Mouse (Mus musculus): ENCODE data around the gene Fam172a. TPM values are rescaled to one million over a fixed set of nuclear protein-coding genes. Genes with fewer than 3 reads are reported as not detected.

Fam172a gene
- polyA plus RNA-seq, 1 experiment from 2014 or later: 11.6 TPM

GRCm38 (mm10) chr13:78181071-78181929 is 479.5 kb downstream of the Fam172a start:
- 0 out of 2 replicates have a peak overlapping the region, but pooled peaks have one; percentile 4 for H3K4me3 ChIP-seq (replicated peaks)
- no peaks in the 10 kb centered on the region for H3K9me3 ChIP-seq (replicated peaks)
- DNase-seq (no peak), ATAC-seq (ENCODE audit: low read depth) (no peak)
- peaks cover 97% of the 10 kb centered on the region for H3K27me3 ChIP-seq
- no peak overlapping the region for H3K27ac ChIP-seq
- H3K4me2 ChIP-seq: peak overlapping the region; percentile 30
- H3K36me3 ChIP-seq: no peaks in the 10 kb centered on the region
- no peak overlapping the region for H3K9ac ChIP-seq
- WGBS (ENCODE audit: insufficient replicate concordance): 2% methylated on average over 44 of the region's 44 CpGs
- no peaks in the 10 kb centered on the region; the same call in 1 of the 2 replicates for H3K4me1 ChIP-seq (replicated peaks)

DNA sequence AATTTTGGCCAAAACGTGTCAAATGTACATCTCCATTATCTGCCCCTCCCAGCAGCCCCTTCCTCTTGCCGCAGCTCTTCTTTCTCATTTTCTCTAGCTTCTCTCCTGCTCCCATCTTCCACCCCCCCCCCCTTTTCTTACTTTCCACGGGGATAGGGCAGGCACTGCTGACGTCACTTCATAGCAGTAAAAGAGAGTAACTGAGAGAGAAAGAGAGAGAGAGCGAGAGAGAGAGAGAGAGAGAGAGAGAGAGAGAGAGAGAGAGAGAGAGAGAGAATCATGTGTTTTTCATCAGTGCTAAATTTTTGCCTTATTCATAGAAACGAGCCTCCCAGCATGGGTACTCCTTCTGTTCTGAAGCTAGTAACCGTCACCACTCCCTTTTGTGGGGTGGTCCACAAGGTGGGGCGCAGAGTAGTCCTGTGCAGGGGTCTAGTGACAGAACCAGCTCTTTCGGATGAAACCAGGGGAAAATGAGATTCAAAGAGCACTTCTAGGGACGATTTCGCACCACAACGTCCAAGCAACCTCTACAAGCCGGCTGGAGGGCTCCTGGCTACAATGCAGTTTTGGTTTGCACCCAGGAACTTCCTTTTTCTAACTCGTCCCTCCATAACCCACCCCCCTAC is 480.2 kb downstream of the Fam172a start:
- Histone ChIP-seq H3K9me3 (replicated peaks) (no peaks in the 10 kb centered on the region), H3K27me3 (peaks cover 97% of the 10 kb centered on the region), H3K4me2 (no peak overlapping the region), H3K36me3 (no peaks in the 10 kb centered on the region), H3K4me1 (replicated peaks) (no peaks in the 10 kb centered on the region; the same call in 1 of the 2 replicates), H3K9ac (no peak overlapping the region), H3K27ac (no peak overlapping the region), H3K4me3 (replicated peaks) (no peak overlapping the region)
- ATAC-seq (ENCODE audit: low read depth) (no peak), DNase-seq (no peak)
- 3% methylated on average over 13 of the region's 14 CpGs for WGBS (ENCODE audit: insufficient replicate concordance)

- Histone ChIP-seq H3K9ac (no peak overlapping the region), H3K9me3 (replicated peaks) (no peaks in the 10 kb centered on the region), H3K4me3 (replicated peaks) (no peak overlapping the region), H3K27ac (no peak overlapping the region), H3K4me2 (no peak overlapping the region), H3K36me3 (no peaks in the 10 kb centered on the region), H3K27me3 (peaks cover 100% of the 10 kb centered on the region), H3K4me1 (replicated peaks) (no peaks in the 10 kb centered on the region; the same call in 1 of the 2 replicates)
- WGBS (ENCODE audit: insufficient replicate concordance): 11% methylated on average over 5 of the region's 5 CpGs
- DNase-seq: no peak
- no peak for ATAC-seq (ENCODE audit: low read depth)
Observed at GRCm38 (mm10) chr13:78183004-78183403, 481.2 kb downstream of the Fam172a start.

DNA sequence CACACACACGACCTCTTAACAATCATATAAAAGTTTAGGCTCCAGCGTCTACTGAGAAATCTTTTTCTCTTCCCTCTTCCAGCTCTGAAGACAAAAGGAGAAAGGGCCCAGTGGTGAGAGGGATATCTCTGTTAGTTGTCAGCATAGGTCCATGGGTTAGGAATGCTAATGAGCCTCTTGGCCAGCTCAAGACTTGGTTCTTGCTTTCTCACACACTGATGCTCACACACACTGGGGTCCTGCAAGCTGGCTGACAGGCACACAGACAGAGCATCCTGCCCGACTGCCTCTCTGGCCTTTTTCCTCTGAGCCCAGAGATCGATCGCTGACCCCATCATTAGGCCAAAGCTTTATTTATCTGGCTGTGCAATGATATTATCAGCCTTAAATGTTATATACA is 482.2 kb downstream of the Fam172a start:
- H3K27ac ChIP-seq: no peak overlapping the region

GRCm38 (mm10) chr13:78184786-78185466 is 483.1 kb downstream of the Fam172a start:
- Histone ChIP-seq H3K27me3 (peaks cover 96% of the 10 kb centered on the region), H3K27ac (no peak overlapping the region), H3K9me3 (replicated peaks) (no peaks in the 10 kb centered on the region), H3K4me2 (no peak overlapping the region), H3K4me3 (replicated peaks) (no peak overlapping the region), H3K36me3 (no peaks in the 10 kb centered on the region), H3K9ac (no peak overlapping the region), H3K4me1 (replicated peaks) (no peaks in the 10 kb centered on the region; the same call in 1 of the 2 replicates)
- no peak for ATAC-seq (ENCODE audit: low read depth)
- DNase-seq: no peak
- 8% methylated on average over 14 of the region's 14 CpGs for WGBS (ENCODE audit: insufficient replicate concordance)

More for the DNA sequence above, 482.2 kb downstream of the Fam172a start:
- H3K4me2 ChIP-seq: no peak overlapping the region
- ATAC-seq (ENCODE audit: low read depth) (no peak), DNase-seq (no peak)
- H3K9me3 ChIP-seq (replicated peaks): no peaks in the 10 kb centered on the region
- no peaks in the 10 kb centered on the region; the same call in 1 of the 2 replicates for H3K4me1 ChIP-seq (replicated peaks)
- 7% methylated on average over 5 of the region's 5 CpGs for WGBS (ENCODE audit: insufficient replicate concordance)
- H3K9ac ChIP-seq: no peak overlapping the region
- H3K27me3 ChIP-seq: peaks cover 98% of the 10 kb centered on the region
- H3K36me3 ChIP-seq: no peaks in the 10 kb centered on the region
- H3K4me3 ChIP-seq (replicated peaks): no peak overlapping the region

GRCm38 (mm10) chr13:78186340-78186946 is 484.6 kb downstream of the Fam172a start:
- WGBS (ENCODE audit: insufficient replicate concordance): 9% methylated on average over 12 of the region's 12 CpGs
- no peak for ATAC-seq (ENCODE audit: low read depth)

GRCm38 (mm10) chr13:78187833-78188232 is 486.0 kb downstream of the Fam172a start:
- Histone ChIP-seq H3K27me3 (peaks cover 95% of the 10 kb centered on the region), H3K27ac (no peak overlapping the region), H3K9ac (no peak overlapping the region), H3K4me3 (replicated peaks) (no peak overlapping the region), H3K4me1 (replicated peaks) (no peaks in the 10 kb centered on the region), H3K4me2 (no peak overlapping the region), H3K9me3 (replicated peaks) (no peaks in the 10 kb centered on the region), H3K36me3 (no peaks in the 10 kb centered on the region)
- no peak for ATAC-seq (ENCODE audit: low read depth)
- no peak for DNase-seq
- WGBS (ENCODE audit: insufficient replicate concordance): 27% methylated on average over 5 of the region's 5 CpGs

More at GRCm38 (mm10) chr13:78186340-78186946, 484.6 kb downstream of the Fam172a start:
- Histone ChIP-seq H3K4me2 (no peak overlapping the region), H3K4me1 (replicated peaks) (no peaks in the 10 kb centered on the region), H3K27ac (no peak overlapping the region), H3K27me3 (peaks cover 96% of the 10 kb centered on the region), H3K36me3 (no peaks in the 10 kb centered on the region), H3K9me3 (replicated peaks) (no peaks in the 10 kb centered on the region), H3K4me3 (replicated peaks) (no peak overlapping the region), H3K9ac (no peak overlapping the region)
- DNase-seq: no peak

DNA sequence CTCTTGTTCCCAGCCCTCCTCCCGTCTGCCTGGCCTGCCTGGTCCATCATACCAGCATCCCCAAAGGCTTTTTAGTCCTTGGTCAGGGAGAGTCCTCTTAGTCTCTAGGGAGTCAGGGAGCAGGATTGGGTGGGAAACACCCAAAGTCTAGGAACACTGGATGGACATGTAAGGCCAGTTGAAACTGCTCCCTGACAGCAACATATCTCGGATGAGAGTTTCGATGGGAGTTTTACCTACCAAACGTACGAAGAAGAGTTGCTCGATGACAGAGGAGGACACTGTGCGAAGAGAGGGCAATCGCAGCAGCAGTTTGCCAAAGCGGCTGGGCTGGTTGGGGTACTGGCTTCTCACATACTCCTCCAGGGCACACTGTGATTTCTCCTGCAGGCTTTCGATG is 487.8 kb downstream of the Fam172a start:
- DNase-seq (no peak), ATAC-seq (ENCODE audit: low read depth) (no peak)
- peaks cover 95% of the 10 kb centered on the region for H3K27me3 ChIP-seq
- H3K36me3 ChIP-seq: no peaks in the 10 kb centered on the region
- H3K4me2 ChIP-seq: no peak overlapping the region
- WGBS (ENCODE audit: insufficient replicate concordance): 19% methylated on average over 10 of the region's 10 CpGs
- H3K9ac ChIP-seq: no peak overlapping the region
- H3K4me3 ChIP-seq (replicated peaks): no peak overlapping the region
- H3K9me3 ChIP-seq (replicated peaks): no peaks in the 10 kb centered on the region
- H3K27ac ChIP-seq: no peak overlapping the region
- no peaks in the 10 kb centered on the region for H3K4me1 ChIP-seq (replicated peaks)

DNA sequence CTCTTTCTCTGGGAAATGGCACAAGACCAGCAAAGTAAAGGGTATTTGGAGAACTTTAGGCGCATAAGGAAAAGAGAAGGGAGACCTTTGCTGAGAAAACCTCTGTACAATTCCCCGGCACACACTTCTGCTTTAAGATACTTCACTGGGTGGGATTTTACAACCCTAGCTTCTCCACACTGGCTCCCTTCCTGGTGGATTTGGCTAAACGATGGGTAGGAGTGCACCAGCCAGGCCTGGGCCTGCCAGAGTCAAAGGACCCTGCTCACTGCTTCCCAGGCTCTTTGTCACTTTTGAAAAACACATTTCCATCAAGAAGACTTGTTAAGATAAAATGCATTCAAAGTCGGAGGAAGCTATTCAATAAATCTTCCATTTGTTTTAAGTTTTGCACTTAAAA is 491.4 kb downstream of the Fam172a start:
- H3K9ac ChIP-seq: no peak overlapping the region
- no peak for ATAC-seq (ENCODE audit: low read depth)
- no peak overlapping the region for H3K4me2 ChIP-seq
- H3K4me1 ChIP-seq (replicated peaks): no peaks in the 10 kb centered on the region
- WGBS (ENCODE audit: insufficient replicate concordance): 7% methylated on average over 4 of the region's 4 CpGs
- H3K27ac ChIP-seq: no peak overlapping the region
- no peaks in the 10 kb centered on the region for H3K36me3 ChIP-seq
- H3K27me3 ChIP-seq: peaks cover 94% of the 10 kb centered on the region
- H3K9me3 ChIP-seq (replicated peaks): no peaks in the 10 kb centered on the region
- no peak for DNase-seq
- H3K4me3 ChIP-seq (replicated peaks): no peak overlapping the region

DNA sequence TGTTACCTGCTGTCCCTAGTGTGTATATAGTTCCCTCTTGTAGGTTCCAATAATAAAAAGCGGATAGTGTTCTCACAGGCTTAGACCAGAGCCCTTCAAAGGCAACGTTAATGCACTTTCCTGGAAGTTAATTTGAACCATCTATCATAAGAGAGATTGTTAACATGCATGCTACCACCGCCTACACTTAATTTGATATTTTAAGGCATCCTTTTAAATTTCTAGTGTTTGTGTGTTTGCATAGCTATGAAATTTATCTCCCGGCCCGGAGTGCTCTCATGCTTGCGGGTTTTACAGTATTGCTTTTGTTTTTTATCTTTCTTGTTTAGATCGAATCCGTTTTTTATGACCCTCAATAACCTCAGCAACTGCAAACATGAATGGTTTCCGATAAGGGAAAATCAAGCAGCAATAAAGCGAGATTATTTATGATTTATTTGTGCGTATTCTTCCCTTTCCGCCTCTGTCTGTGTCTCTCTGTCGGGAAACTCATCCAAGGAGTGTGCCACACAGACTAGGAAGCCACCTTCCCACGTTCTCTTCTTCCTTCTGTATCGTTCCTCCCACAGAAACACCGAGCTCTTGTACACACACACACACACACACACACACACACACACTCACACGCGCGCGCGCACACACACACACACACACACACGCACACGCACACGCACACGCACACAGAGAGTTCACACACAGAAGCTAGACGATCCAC is 492.5 kb downstream of the Fam172a start:
- Histone ChIP-seq H3K9me3 (replicated peaks) (no peaks in the 10 kb centered on the region), H3K4me3 (replicated peaks) (0 out of 2 replicates have a peak overlapping the region, but pooled peaks have one; percentile 29), H3K9ac (no peak overlapping the region), H3K4me2 (peak overlapping the region; percentile 38), H3K27me3 (peaks cover 98% of the 10 kb centered on the region), H3K36me3 (no peaks in the 10 kb centered on the region), H3K4me1 (replicated peaks) (no peaks in the 10 kb centered on the region), H3K27ac (no peak overlapping the region)
- ATAC-seq (ENCODE audit: low read depth) (no peak), DNase-seq (no peak)
- WGBS (ENCODE audit: insufficient replicate concordance): 6% methylated on average over 21 of the region's 26 CpGs

Data from liver, embryonic 13.5 days (tissue).